ENCODE assay signal across 18 mouse cellular contexts in genomic region chr5:27365946-27366345, GRCm38 (mm10).
A peak's percentile ranks its signal among the peaks of the same experiment; 100 is the strongest.
DNase-seq lines count a peak whose midpoint lies in the region; ATAC-seq and TF ChIP-seq lines count a peak whose summit lies in the region.
"Had no signal": no experiment of that assay in that cellular context is flagged by ENCODE, and none has a peak within 500 bp of the region (broad histone marks: within the 10 kb centered on the region; RNA-seq: fewer than 3 reads in every experiment).

No protein-coding gene starts in this region.

- no peaks in the 10 kb centered on the region for H3K27me3 ChIP-seq in cerebellum, adult 2 months (ENCODE audit: control insufficient read depth, insufficient read depth, low read length)
- no peaks in the 10 kb centered on the region for H3K27me3 ChIP-seq in lung, embryonic 14.5 days (ENCODE audit: insufficient read depth, low read length)
- no peaks in the 10 kb centered on the region for H3K27me3 ChIP-seq in limb, embryonic 14.5 days (ENCODE audit: control insufficient read depth, insufficient read depth, low read length)
- H3K27me3 ChIP-seq in intestine, embryonic 15.5 days (replicated peaks): no peaks in the 10 kb centered on the region
- H3K27me3 ChIP-seq: embryonic facial prominence, embryonic 12.5 days; Patski had no signal

- H3K4me1 ChIP-seq in cerebellum, adult 2 months (ENCODE audit: control insufficient read depth, insufficient read depth, low read length): peaks cover 9% of the 10 kb centered on the region; the same call in 1 of the 2 replicates
- no peaks in the 10 kb centered on the region for H3K4me1 ChIP-seq in lung, embryonic 14.5 days (ENCODE audit: insufficient read depth)
- no peaks in the 10 kb centered on the region for H3K4me1 ChIP-seq in limb, embryonic 14.5 days (ENCODE audit: control insufficient read depth, insufficient read depth, low read length)
- H3K4me1 ChIP-seq in intestine, embryonic 15.5 days (replicated peaks): no peaks in the 10 kb centered on the region
- H3K4me1 ChIP-seq: embryonic facial prominence, embryonic 12.5 days; midbrain, embryonic 10.5 days had no signal

- H3K9me3 ChIP-seq in lung, embryonic 14.5 days (ENCODE audit: low read depth, low read length): no peaks in the 10 kb centered on the region
- no peaks in the 10 kb centered on the region for H3K9me3 ChIP-seq in limb, embryonic 14.5 days (ENCODE audit: control insufficient read depth, low read length)
- H3K9me3 ChIP-seq in intestine, embryonic 15.5 days: no peaks in the 10 kb centered on the region
- H3K9me3 ChIP-seq: embryonic facial prominence, embryonic 12.5 days; midbrain, embryonic 10.5 days had no signal

- no peak for TF ChIP-seq CTCF in cerebellum, adult 2 months (IDR thresholded peaks at IDR 0.05; ENCODE audit: borderline replicate concordance, insufficient read depth, low read depth, low read length)
- TF ChIP-seq CTCF in lung, embryonic 14.5 days (IDR thresholded peaks at IDR 0.05; ENCODE audit: low read depth): no peak

- no peak overlapping the region for H3K4me3 ChIP-seq in cerebellum, adult 2 months (replicated peaks; ENCODE audit: insufficient read depth, low read depth, low read length)
- no peak overlapping the region for H3K4me3 ChIP-seq in lung, embryonic 14.5 days (ENCODE audit: low read depth, low read length)
- H3K4me3 ChIP-seq in limb, embryonic 14.5 days (replicated peaks; ENCODE audit: low read length): no peak overlapping the region
- no peak overlapping the region for H3K4me3 ChIP-seq in intestine, embryonic 15.5 days (replicated peaks)
- H3K4me3 ChIP-seq: embryonic facial prominence, embryonic 12.5 days; midbrain, embryonic 10.5 days had no signal

- peak overlapping the region; percentile 64; the same call in 1 of the 2 replicates for H3K27ac ChIP-seq in cerebellum, adult 2 months (ENCODE audit: insufficient read depth, low read length)
- no peak overlapping the region for H3K27ac ChIP-seq in lung, embryonic 14.5 days (ENCODE audit: low read depth)
- no peak overlapping the region for H3K27ac ChIP-seq in limb, embryonic 14.5 days (replicated peaks; ENCODE audit: low read depth, low read length)
- H3K27ac ChIP-seq in intestine, embryonic 15.5 days: no peak overlapping the region
- H3K27ac ChIP-seq: embryonic facial prominence, embryonic 12.5 days; midbrain, embryonic 10.5 days had no signal

- H3K36me3 ChIP-seq in lung, embryonic 14.5 days (ENCODE audit: insufficient read depth): no peaks in the 10 kb centered on the region
- H3K36me3 ChIP-seq in limb, embryonic 14.5 days (ENCODE audit: control insufficient read depth, insufficient read depth, low read length): no peaks in the 10 kb centered on the region
- H3K36me3 ChIP-seq in intestine, embryonic 15.5 days: no peaks in the 10 kb centered on the region
- H3K36me3 ChIP-seq: embryonic facial prominence, embryonic 12.5 days; midbrain, embryonic 10.5 days had no signal

- DNase-seq in cerebellum, adult 2 months: no peak
- DNase-seq in cerebellum, adult 11 months: no peak
- DNase-seq in lung, embryonic 14.5 days: peak; percentile 60
- DNase-seq in lung, postnatal 25 days (ENCODE audit: low spot score): no peak
- DNase-seq in embryo, embryonic 11 days: peak; percentile 48
- peak; percentile 43 for DNase-seq in limb, embryonic 14.5 days (ENCODE audit: low spot score)
- DNase-seq in lung, postnatal 4 days: no peak
- DNase-seq: cerebellum, postnatal 10 days; kidney, adult 2 months; liver, postnatal 0 days; lung, postnatal 36 days; right cerebral cortex, adult 18-20 months; thymus, postnatal 25 days had no signal

- ATAC-seq in lung, embryonic 14.5 days (ENCODE audit: insufficient read depth): no peak
- ATAC-seq in limb, embryonic 14.5 days (ENCODE audit: low FRiP score, low read depth): no peak
- no peak for ATAC-seq in intestine, embryonic 15.5 days
- ATAC-seq: forebrain, embryonic 16.5 days; liver, postnatal 0 days; Patski had no signal

- TF ChIP-seq POLR2A in cerebellum, adult 2 months (IDR thresholded peaks at IDR 0.05; ENCODE audit: borderline replicate concordance, insufficient read depth, low read length): no peak
- TF ChIP-seq POLR2A in limb, embryonic 14.5 days (IDR thresholded peaks at IDR 0.05; ENCODE audit: borderline replicate concordance, extremely low read depth, insufficient read depth, insufficient read length): no peak

- H3K4me2 ChIP-seq in lung, embryonic 14.5 days: no peak overlapping the region
- H3K4me2 ChIP-seq in limb, embryonic 14.5 days (replicated peaks; ENCODE audit: low read depth, low read length, severe bottlenecking): no peak overlapping the region
- H3K4me2 ChIP-seq in intestine, embryonic 15.5 days (replicated peaks): no peak overlapping the region
- H3K4me2 ChIP-seq: embryonic facial prominence, embryonic 12.5 days had no signal

- 92% methylated on average over 2 of the region's 2 CpGs for WGBS in cerebellum, adult 2 months
- 73% methylated on average over 2 of the region's 2 CpGs for WGBS in lung, embryonic 14.5 days
- WGBS in limb, embryonic 14.5 days: 57% methylated on average over 2 of the region's 2 CpGs
- 68% methylated on average over 2 of the region's 2 CpGs for WGBS in intestine, embryonic 15.5 days

- H3K9ac ChIP-seq in lung, embryonic 14.5 days: no peak overlapping the region
- no peak overlapping the region for H3K9ac ChIP-seq in limb, embryonic 14.5 days (ENCODE audit: low read depth, low read length, severe bottlenecking)
- H3K9ac ChIP-seq in intestine, embryonic 15.5 days: no peak overlapping the region
- H3K9ac ChIP-seq: embryonic facial prominence, embryonic 12.5 days; liver, postnatal 0 days had no signal

Comparison
In these comparisons a context has a peak if more than half of its experiments do, and no peak if none do; other contexts are left out.
1. DNase-seq: peak in lung, embryonic 14.5 days (single experiment), embryo, embryonic 11 days (single experiment) and limb, embryonic 14.5 days (single experiment); none in cerebellum, adult 2 months (0 of 2), cerebellum, adult 11 months (single experiment), lung, postnatal 25 days (single experiment) and lung, postnatal 4 days (0 of 2).